Mouse (Mus musculus): Measurements from ENCODE around the gene Zfp646. TPM values are rescaled to one million over a fixed set of nuclear protein-coding genes. Genes with fewer than 3 reads are reported as not detected.
"Not testable (repeated sequence)": the region's sequence is repeated elsewhere in the genome, so short reads cannot be mapped to it uniquely, and the experiment has no call there.

Zfp646 gene
- polyA plus RNA-seq (2015; fragmentation: Nextera tagmentation; extraction: Ambion mirVana): 7.4 and 7.5 TPM in 2 replicates

GRCm38 (mm10) chr7:127876041-127876466 lies at the start of gene Zfp646:
TSS of gene Zfp646 (plus strand) at chr7:127876221.
- Histone ChIP-seq H3K9me3 (replicated peaks; ENCODE audit: low read length) (no peaks in the 10 kb centered on the region), H3K36me3 (ENCODE audit: insufficient read depth, low read length) (peaks cover 29% of the 10 kb centered on the region), H3K4me1 (replicated peaks; ENCODE audit: insufficient read depth, low read length) (peaks cover 16% of the 10 kb centered on the region; the same call in 1 of the 2 replicates), H3K27ac (peak within 1 kb of the TSS; percentile 98), H3K4me3 (replicated peaks; ENCODE audit: low read depth, low read length) (peak within 1 kb of the TSS; percentile 79), H3K4me2 (ENCODE audit: low read length) (peak within 1 kb of the TSS; percentile 66), H3K9ac (ENCODE audit: low read depth, low read length) (peak within 1 kb of the TSS; percentile 90), H3K27me3 (ENCODE audit: insufficient read depth, low read length) (no peaks in the 10 kb centered on the region)
- 0% methylated on average over 40 of the region's 41 CpGs for WGBS
- peak; percentile 93 for DNase-seq (ENCODE audit: low spot score)
- peak; percentile 88 for ATAC-seq (replicated peaks; ENCODE audit: low FRiP score, low read depth)
- TF ChIP-seq CTCF (IDR thresholded peaks at IDR 0.05; ENCODE audit: low read depth): no peak

- TF ChIP-seq CTCF (IDR thresholded peaks at IDR 0.05; ENCODE audit: low read depth): no peak
- no peak for ATAC-seq (replicated peaks; ENCODE audit: low FRiP score, low read depth)
- WGBS: 84% methylated on average over 2 of the region's 2 CpGs
- H3K27me3 ChIP-seq (ENCODE audit: insufficient read depth, low read length): no peaks in the 10 kb centered on the region
- DNase-seq (ENCODE audit: low spot score): no peak
- no peaks in the 10 kb centered on the region for H3K36me3 ChIP-seq (ENCODE audit: insufficient read depth, low read length)
- H3K27ac ChIP-seq: no peak overlapping the region
- no peak overlapping the region for H3K4me2 ChIP-seq (ENCODE audit: low read length)
- no peak overlapping the region for H3K9ac ChIP-seq (ENCODE audit: low read depth, low read length)
- no peaks in the 10 kb centered on the region for H3K9me3 ChIP-seq (replicated peaks; ENCODE audit: low read length)
- H3K4me3 ChIP-seq (replicated peaks; ENCODE audit: low read depth, low read length): no peak overlapping the region
- H3K4me1 ChIP-seq (replicated peaks; ENCODE audit: insufficient read depth, low read length): no peaks in the 10 kb centered on the region
Observed at GRCm38 (mm10) chr7:127835550-127835949, 40.5 kb upstream of the Zfp646 start.

- no peak for ATAC-seq (replicated peaks; ENCODE audit: low FRiP score, low read depth)
- DNase-seq (ENCODE audit: low spot score): no peak
- WGBS: 94% methylated on average over 5 of the region's 5 CpGs
Observed at GRCm38 (mm10) chr7:127837473-127837872, 38.5 kb upstream of the Zfp646 start.

GRCm38 (mm10) chr7:127837878-127838277 lies 38.1 kb upstream of the Zfp646 start:
- H3K4me3 ChIP-seq (replicated peaks; ENCODE audit: low read depth, low read length); H3K36me3 ChIP-seq (ENCODE audit: insufficient read depth, low read length); DNase-seq (ENCODE audit: low spot score); H3K9me3 ChIP-seq (replicated peaks; ENCODE audit: low read length); H3K4me2 ChIP-seq (ENCODE audit: low read length); H3K27ac ChIP-seq; ATAC-seq (replicated peaks; ENCODE audit: low FRiP score, low read depth); H3K4me1 ChIP-seq (replicated peaks; ENCODE audit: insufficient read depth, low read length); H3K9ac ChIP-seq (ENCODE audit: low read depth, low read length); H3K27me3 ChIP-seq (ENCODE audit: insufficient read depth, low read length): not testable (repeated sequence)
- WGBS: 72% methylated on average over 4 of the region's 4 CpGs

More at GRCm38 (mm10) chr7:127837473-127837872, 38.5 kb upstream of the Zfp646 start:
- Histone ChIP-seq H3K4me2 (ENCODE audit: low read length) (no peak overlapping the region), H3K4me3 (replicated peaks; ENCODE audit: low read depth, low read length) (no peak overlapping the region), H3K36me3 (ENCODE audit: insufficient read depth, low read length) (no peaks in the 10 kb centered on the region), H3K27ac (no peak overlapping the region), H3K27me3 (ENCODE audit: insufficient read depth, low read length) (no peaks in the 10 kb centered on the region), H3K9me3 (replicated peaks; ENCODE audit: low read length) (no peaks in the 10 kb centered on the region), H3K4me1 (replicated peaks; ENCODE audit: insufficient read depth, low read length) (no peaks in the 10 kb centered on the region), H3K9ac (ENCODE audit: low read depth, low read length) (no peak overlapping the region)
- no peak for TF ChIP-seq CTCF (IDR thresholded peaks at IDR 0.05; ENCODE audit: low read depth)

- 93% methylated on average over 2 of the region's 2 CpGs for WGBS
- DNase-seq (ENCODE audit: low spot score); H3K9me3 ChIP-seq (replicated peaks; ENCODE audit: low read length); H3K27ac ChIP-seq; H3K9ac ChIP-seq (ENCODE audit: low read depth, low read length); H3K4me3 ChIP-seq (replicated peaks; ENCODE audit: low read depth, low read length); H3K4me1 ChIP-seq (replicated peaks; ENCODE audit: insufficient read depth, low read length); H3K27me3 ChIP-seq (ENCODE audit: insufficient read depth, low read length); ATAC-seq (replicated peaks; ENCODE audit: low FRiP score, low read depth); H3K4me2 ChIP-seq (ENCODE audit: low read length): not testable (repeated sequence)
- 0 out of 2 replicates have a peak, but pooled peaks have one; percentile 16 for TF ChIP-seq CTCF (IDR thresholded peaks at IDR 0.05; ENCODE audit: low read depth)
- H3K36me3 ChIP-seq (ENCODE audit: insufficient read depth, low read length): 0 out of 2 replicates have a peak, but pooled peaks cover 13% of the 10 kb centered on the region
Observed at GRCm38 (mm10) chr7:127840031-127840430, 36.0 kb upstream of the Zfp646 start.

GRCm38 (mm10) chr7:127840886-127841285 lies 35.1 kb upstream of the Zfp646 start:
- no peak for TF ChIP-seq CTCF (IDR thresholded peaks at IDR 0.05; ENCODE audit: low read depth)
- H3K4me1 ChIP-seq (replicated peaks; ENCODE audit: insufficient read depth, low read length): no peaks in the 10 kb centered on the region
- H3K36me3 ChIP-seq (ENCODE audit: insufficient read depth, low read length): 0 out of 2 replicates have a peak, but pooled peaks cover 13% of the 10 kb centered on the region
- ATAC-seq (replicated peaks; ENCODE audit: low FRiP score, low read depth): peak; percentile 44
- peak overlapping the region; percentile 95 for H3K4me2 ChIP-seq (ENCODE audit: low read length)
- no peaks in the 10 kb centered on the region for H3K27me3 ChIP-seq (ENCODE audit: insufficient read depth, low read length)
- H3K4me3 ChIP-seq (replicated peaks; ENCODE audit: low read depth, low read length): peak overlapping the region; percentile 82
- peak overlapping the region; percentile 74 for H3K9ac ChIP-seq (ENCODE audit: low read depth, low read length)
- DNase-seq (ENCODE audit: low spot score): peak; percentile 37
- 3% methylated on average over 15 of the region's 15 CpGs for WGBS
- peak overlapping the region; percentile 84 for H3K27ac ChIP-seq
- no peaks in the 10 kb centered on the region for H3K9me3 ChIP-seq (replicated peaks; ENCODE audit: low read length)

All from kidney, postnatal 0 days (tissue).